ENCODE assay signal across 8 mouse cellular contexts in the genomic region with DNA sequence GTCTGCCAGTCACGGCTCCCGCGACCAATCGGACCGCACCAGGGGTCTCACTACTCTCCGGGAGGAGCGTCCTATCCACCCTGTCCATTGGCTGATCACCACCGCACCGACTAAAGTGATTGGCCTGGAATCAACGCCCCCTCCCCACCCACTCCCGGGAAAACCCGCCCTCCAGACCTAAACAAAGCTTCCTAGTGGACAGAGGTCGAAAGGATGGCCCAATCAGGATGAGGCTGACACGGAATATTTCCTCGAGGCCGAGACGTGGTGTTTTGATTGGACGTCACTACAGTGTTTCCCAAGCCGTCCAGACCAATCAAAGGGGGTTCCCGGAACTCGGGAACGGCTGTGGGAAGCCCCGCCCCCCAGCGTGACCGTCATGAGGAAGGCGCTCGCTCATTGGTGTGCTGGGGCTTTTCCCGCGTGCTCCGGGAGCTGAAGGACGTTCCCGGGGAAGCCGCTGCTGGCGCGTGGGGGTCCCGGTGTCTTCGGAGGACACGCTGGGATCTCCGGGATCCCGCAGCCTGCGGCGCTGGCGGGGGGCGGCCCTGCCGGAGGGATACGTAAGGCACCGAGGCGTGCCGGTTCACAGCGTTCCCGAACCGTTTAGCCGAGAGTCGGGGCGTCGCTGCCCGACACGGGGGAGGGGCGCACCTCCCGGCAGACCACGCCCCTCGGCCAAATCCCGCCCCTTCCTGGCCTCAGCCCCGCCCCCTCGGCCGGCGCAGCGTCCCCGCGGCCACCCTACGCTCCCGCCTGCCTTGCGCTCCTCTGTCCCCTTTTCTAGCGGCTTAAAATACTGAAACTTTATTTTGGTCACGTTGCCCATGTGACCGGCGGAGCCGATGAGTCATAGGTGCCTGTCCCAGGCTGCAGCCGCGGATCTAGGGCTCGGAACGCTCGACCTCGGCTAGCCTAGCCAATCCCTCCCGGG. TPM values are rescaled to one million over a fixed set of nuclear protein-coding genes. Genes with fewer than 3 reads are reported as not detected.
A peak's percentile ranks its signal among the peaks of the same experiment; 100 is the strongest.
DNase-seq lines count a peak whose midpoint lies in the region; ATAC-seq and TF ChIP-seq lines count a peak whose summit lies in the region.

A gene (minus strand): TSS at position 71 of the 934 bp plus-strand sequence.

- H3K27me3 ChIP-seq in embryonic facial prominence, embryonic 15.5 days: no peaks in the 10 kb centered on the region
- no peaks in the 10 kb centered on the region for H3K27me3 ChIP-seq in limb, embryonic 14.5 days (ENCODE audit: control insufficient read depth, insufficient read depth, low read length)
- no peaks in the 10 kb centered on the region for H3K27me3 ChIP-seq in midbrain, postnatal 0 days (ENCODE audit: insufficient read depth, low read length)

- peak; percentile 100 for DNase-seq in 416B (ENCODE audit: low read depth)
- peak; percentile 100 for DNase-seq in heart, adult 8-10 months (ENCODE audit: low spot score)
- DNase-seq in kidney, adult 9 months: peak; percentile 100
- DNase-seq in limb, embryonic 14.5 days (ENCODE audit: low spot score): peak; percentile 100
- peak; percentile 100 for DNase-seq in midbrain, postnatal 0 days (ENCODE audit: low spot score)
- DNase-seq in spleen, postnatal 14 days (ENCODE audit: low spot score in 2 of 2): peak; percentile 97 to 99

- H3K9ac ChIP-seq in embryonic facial prominence, embryonic 15.5 days: peak within 1 kb of the TSS; percentile 70
- H3K9ac ChIP-seq in limb, embryonic 14.5 days (ENCODE audit: low read depth, low read length, severe bottlenecking): peak within 1 kb of the TSS; percentile 74
- H3K9ac ChIP-seq in midbrain, postnatal 0 days (replicated peaks; ENCODE audit: low read length, poor library complexity, severe bottlenecking): peak within 1 kb of the TSS; percentile 85

- H3K4me2 ChIP-seq in embryonic facial prominence, embryonic 15.5 days (replicated peaks): peak within 1 kb of the TSS; percentile 88
- peak within 1 kb of the TSS; percentile 89 for H3K4me2 ChIP-seq in limb, embryonic 14.5 days (replicated peaks; ENCODE audit: low read depth, low read length, severe bottlenecking)
- peak within 1 kb of the TSS; percentile 93 for H3K4me2 ChIP-seq in midbrain, postnatal 0 days (ENCODE audit: low read depth, low read length, poor library complexity, severe bottlenecking)

- under 1% methylated on average over 84 of the region's 85 CpGs for WGBS in bone marrow, adult 2 months
- WGBS in embryonic facial prominence, embryonic 15.5 days: under 1% methylated on average over 84 of the region's 85 CpGs
- under 1% methylated on average over 69 of the region's 85 CpGs for WGBS in limb, embryonic 14.5 days
- under 1% methylated on average over 73 of the region's 85 CpGs for WGBS in midbrain, postnatal 0 days

- H3K4me3 ChIP-seq in bone marrow, adult 2 months (replicated peaks; ENCODE audit: control insufficient read depth, low read depth, low read length): peak within 1 kb of the TSS; percentile 93
- peak within 1 kb of the TSS; percentile 69 for H3K4me3 ChIP-seq in embryonic facial prominence, embryonic 15.5 days (replicated peaks)
- peak within 1 kb of the TSS; percentile 72 for H3K4me3 ChIP-seq in limb, embryonic 14.5 days (replicated peaks; ENCODE audit: low read length)
- peak within 1 kb of the TSS; percentile 77 for H3K4me3 ChIP-seq in midbrain, postnatal 0 days (ENCODE audit: low read depth, low read length)

- peak; percentile 24; the same call in 1 of the 2 replicates for TF ChIP-seq POLR2A in bone marrow, adult 2 months (IDR thresholded peaks at IDR 0.05; ENCODE audit: borderline replicate concordance, control insufficient read depth, low read depth, low read length)
- TF ChIP-seq POLR2A in limb, embryonic 14.5 days (IDR thresholded peaks at IDR 0.05; ENCODE audit: borderline replicate concordance, extremely low read depth, insufficient read depth, insufficient read length): no peak

- no peaks in the 10 kb centered on the region for H3K36me3 ChIP-seq in embryonic facial prominence, embryonic 15.5 days
- no peaks in the 10 kb centered on the region; the same call in 1 of the 2 replicates for H3K36me3 ChIP-seq in limb, embryonic 14.5 days (ENCODE audit: control insufficient read depth, insufficient read depth, low read length)
- H3K36me3 ChIP-seq in midbrain, postnatal 0 days (ENCODE audit: insufficient read depth, low read length): no peaks in the 10 kb centered on the region

- no peaks in the 10 kb centered on the region for H3K9me3 ChIP-seq in embryonic facial prominence, embryonic 15.5 days (replicated peaks)
- H3K9me3 ChIP-seq in limb, embryonic 14.5 days (ENCODE audit: control insufficient read depth, low read length): no peaks in the 10 kb centered on the region
- no peaks in the 10 kb centered on the region for H3K9me3 ChIP-seq in midbrain, postnatal 0 days (ENCODE audit: low read length)

- ATAC-seq in embryonic facial prominence, embryonic 15.5 days (ENCODE audit: insufficient number of reproducible peaks, low FRiP score, low TSS enrichment, low read depth): peak; percentile 98
- ATAC-seq in limb, embryonic 14.5 days (ENCODE audit: low FRiP score, low read depth): peak; percentile 96
- ATAC-seq in midbrain, postnatal 0 days (ENCODE audit: low FRiP score): peak; percentile 98

- peak within 1 kb of the TSS; percentile 98 for H3K27ac ChIP-seq in bone marrow, adult 2 months (ENCODE audit: control insufficient read depth, insufficient read depth, low read depth, low read length, poor library complexity)
- H3K27ac ChIP-seq in embryonic facial prominence, embryonic 15.5 days (replicated peaks): peak within 1 kb of the TSS; percentile 94
- peak within 1 kb of the TSS; percentile 82 for H3K27ac ChIP-seq in limb, embryonic 14.5 days (replicated peaks; ENCODE audit: low read depth, low read length)
- peak within 1 kb of the TSS; percentile 87 for H3K27ac ChIP-seq in midbrain, postnatal 0 days (ENCODE audit: low read depth, low read length)

- H3K4me1 ChIP-seq in bone marrow, adult 2 months (ENCODE audit: control insufficient read depth, insufficient read depth, low read length): peaks cover 2% of the 10 kb centered on the region; the same call in 1 of the 2 replicates
- H3K4me1 ChIP-seq in embryonic facial prominence, embryonic 15.5 days: peaks cover 19% of the 10 kb centered on the region
- peaks cover 12% of the 10 kb centered on the region for H3K4me1 ChIP-seq in limb, embryonic 14.5 days (ENCODE audit: control insufficient read depth, insufficient read depth, low read length)
- H3K4me1 ChIP-seq in midbrain, postnatal 0 days (ENCODE audit: insufficient read depth, low read length): no peaks in the 10 kb centered on the region

- no peak for TF ChIP-seq CTCF in bone marrow, adult 2 months (IDR thresholded peaks at IDR 0.05; ENCODE audit: control insufficient read depth, insufficient read depth, low read length)
- TF ChIP-seq CTCF in midbrain, postnatal 0 days (IDR thresholded peaks at IDR 0.05): no peak

RNA-seq across cellular contexts. Expression of the gene that starts here (rescaled TPM):
- polyA plus RNA-seq in bone marrow, adult 2 months (2011; ENCODE audit: insufficient read depth, insufficient read length, low replicate concordance, missing spikeins): 26.6 and 28.3 TPM in 2 replicates
- 76.7 and 77.1 TPM in 2 replicates for polyA plus RNA-seq in embryonic facial prominence, embryonic 15.5 days (2015; fragmentation: Nextera tagmentation; extraction: Ambion mirVana)
- total RNA-seq in heart, adult 8-10 months (2022): 100 to 1,000 TPM; 185 to 232 (median 202) TPM
- 28.6 and 29.2 TPM in 2 replicates for polyA plus RNA-seq in limb, embryonic 14.5 days (2012; rRNA removed)
- 78.8 and 91.1 TPM in 2 replicates for polyA plus RNA-seq in limb, embryonic 14.5 days (2014; fragmentation: Nextera tagmentation; extraction: Ambion mirVana)
- 153 and 177 TPM in 2 replicates for total RNA-seq in midbrain, postnatal 0 days (2014; rRNA removed)
- polyA plus RNA-seq in midbrain, postnatal 0 days (2015; fragmentation: Nextera tagmentation; extraction: Ambion mirVana): 130 and 140 TPM in 2 replicates

Comparison
In these comparisons a context has a peak if more than half of its experiments do, and no peak if none do; other contexts are left out.
1. Peak in every context shown above with its lines: DNase-seq, ATAC-seq, H3K4me3 ChIP-seq and H3K27ac ChIP-seq.